Mouse (Mus musculus) lung, embryonic 14.5 days (tissue): ENCODE results near the gene Hoxc4. TPM values are rescaled to one million over a fixed set of nuclear protein-coding genes. Genes with fewer than 3 reads are reported as not detected.
A peak's percentile ranks its signal among the peaks of the same experiment; 100 is the strongest.

Source experiments
- ATAC-seq: fragments of 200-750 bp; cut with Nextera tagmentation; 2 replicates; pipeline ENCODE4 v1.8.0; 2017; ENCODE audit warnings: mild to moderate bottlenecking, moderate TSS enrichment, moderate library complexity; ENCODE audit not compliant: insufficient read depth
- DNase-seq: peaks from one replicate; pipeline ENCODE4 v3.0.0-alpha.2; 2015
- H3K27ac ChIP-seq: fragments of 300-500 bp; sonication (generic); 2 replicates; pipeline ENCODE4 v1.5.1; 2014; ENCODE audit warnings: low read depth, mild to moderate bottlenecking, moderate library complexity
- H3K27me3 ChIP-seq: fragments of 300-500 bp; sonication (generic); 2 replicates; pipeline ENCODE4 v1.6.1; 2014; ENCODE audit warnings: low read length, control low read depth; ENCODE audit not compliant: insufficient read depth
- H3K36me3 ChIP-seq: fragments of 300-500 bp; sonication (generic); 2 replicates; pipeline ENCODE4 v1.6.1; 2014; ENCODE audit warnings: control low read depth; ENCODE audit not compliant: insufficient read depth
- H3K4me1 ChIP-seq: fragments of 300-500 bp; sonication (generic); 2 replicates; pipeline ENCODE4 v1.6.1; 2014; ENCODE audit warnings: antibody characterized with exemption, control low read depth; ENCODE audit not compliant: insufficient read depth
- H3K4me2 ChIP-seq: fragments of 300-500 bp; sonication (generic); 2 replicates; pipeline ENCODE4 v1.6.1; 2014; ENCODE audit warnings: mild to moderate bottlenecking
- H3K4me3 ChIP-seq: fragments of 300-500 bp; sonication (generic); 2 replicates; pipeline ENCODE4 v1.5.1; 2014; ENCODE audit warnings: low read depth, low read length
- H3K9ac ChIP-seq: fragments of 300-500 bp; sonication (generic); 2 replicates; pipeline ENCODE4 v1.6.1; 2014
- H3K9me3 ChIP-seq: fragments of 300-500 bp; sonication (generic); 2 replicates; pipeline ENCODE4 v1.6.1; 2016; ENCODE audit warnings: low read depth, low read length, control low read depth
- CTCF ChIP-seq: IDR thresholded peaks from 2 replicates; pipeline ENCODE4 v1.5.1; 2016; ENCODE audit warnings: antibody characterized with exemption, low read depth
- WGBS: fragments of 180-500 bp; shearing (Covaris S2); extraction: QIAGEN DNeasy Blood & Tissue Kit; methylation state at CpG from one replicate; pipeline ENCODE4 v1.1.7; 2014; 5-methylcytosine and 5-hydroxymethylcytosine counted together
- microRNA counts: library from miRNA; unstranded; fragments of <30 nt; microRNA quantifications from one replicate; lab custom pipeline; 2016
- microRNA-seq: library from miRNA; unstranded; fragments of <30 nt; microRNA quantifications from one replicate; pipeline ENCODE4, GENCODE M21; 2016; ENCODE audit warnings: borderline number of aligned reads
- polyA plus RNA-seq: library from polyadenylated mRNA; unstranded; fragments of >200 nt; fragmentation: Nextera tagmentation; extraction: Ambion mirVana; gene quantifications from 2 replicates; pipeline ENCODE4 v1.2.1, GENCODE M21; 2014

The Hoxc4 gene
- polyA plus RNA-seq, 1 experiment from 2014 or later, result 2.1 TPM

DNA sequence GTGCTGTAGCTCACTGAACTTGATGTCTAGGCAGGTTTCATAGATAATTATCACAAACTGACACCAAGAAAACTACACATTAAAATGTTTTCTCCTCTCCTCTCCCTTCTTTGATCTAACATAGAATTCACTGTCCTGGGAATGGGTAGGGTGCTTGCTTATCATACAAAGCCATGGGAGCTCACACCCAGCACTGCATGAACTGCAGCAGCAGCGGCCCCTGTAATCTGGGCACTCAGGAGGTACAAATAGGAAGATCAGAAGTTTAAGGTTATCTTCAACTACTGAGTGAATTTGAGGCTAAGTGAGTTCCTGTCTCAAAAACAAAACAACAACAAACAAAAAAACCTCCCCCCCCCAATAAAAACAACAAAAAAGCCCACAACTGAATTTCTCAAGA, 66.2 kb downstream of the Hoxc4 start:
- no peak for ATAC-seq
- TF ChIP-seq CTCF, result no peak
- peaks cover 67% of the 10 kb centered on the region for H3K27me3 ChIP-seq

DNA sequence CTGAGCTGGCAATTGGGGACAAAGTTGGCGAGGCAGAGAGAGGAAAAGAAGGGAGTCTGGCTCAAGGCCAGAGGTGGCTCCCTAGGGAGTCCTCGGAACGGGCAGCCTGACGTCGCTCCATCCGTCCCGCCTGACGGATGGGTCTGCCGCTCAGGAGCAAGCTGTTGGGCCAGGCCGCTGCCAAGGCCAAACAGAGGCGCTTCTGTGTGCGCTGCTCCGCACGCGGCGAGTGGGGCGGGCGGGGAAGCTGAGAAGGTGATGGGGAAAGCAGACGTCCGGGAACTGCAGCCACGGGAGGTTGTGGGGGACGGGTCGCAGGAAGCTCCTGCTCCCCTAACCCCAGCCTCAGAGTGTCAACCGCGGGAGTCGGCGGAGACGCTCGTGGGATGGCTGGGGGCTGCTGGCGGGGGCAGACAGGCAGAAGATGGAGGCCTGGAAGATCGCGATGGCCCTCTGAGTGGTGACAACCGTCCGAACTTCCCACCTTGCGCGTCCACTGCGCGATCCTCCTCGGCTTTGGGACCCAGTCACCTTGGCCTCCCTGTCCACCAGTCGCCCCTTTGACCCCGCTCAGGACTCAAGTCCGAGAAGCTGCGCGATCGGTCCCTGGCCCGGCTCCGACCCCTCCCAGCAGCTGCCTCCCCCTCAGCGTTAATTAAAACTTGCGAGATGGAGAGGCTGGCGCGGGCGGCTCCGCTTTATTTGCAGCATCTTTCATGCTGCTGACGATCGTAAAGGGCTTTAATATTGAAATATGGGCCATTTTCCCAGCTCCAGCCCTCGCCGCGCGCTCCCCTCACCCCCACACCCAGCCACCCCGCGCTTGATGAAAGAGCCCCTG, 67.3 kb downstream of the Hoxc4 start:
- H3K4me2 ChIP-seq, result peak overlapping the region; percentile 54
- 2% methylated on average over 61 of the region's 61 CpGs for WGBS
- ATAC-seq, result no peak; the same call in 1 of the 2 replicates
- 0 out of 2 replicates have a peak, but pooled peaks cover 4% of the 10 kb centered on the region for H3K4me1 ChIP-seq
- peaks cover 66% of the 10 kb centered on the region for H3K27me3 ChIP-seq
- no peaks in the 10 kb centered on the region for H3K36me3 ChIP-seq
- H3K9ac ChIP-seq, result no peak overlapping the region
- no peak for TF ChIP-seq CTCF
- H3K9me3 ChIP-seq, result no peaks in the 10 kb centered on the region
- H3K4me3 ChIP-seq, result peak overlapping the region; percentile 26
- peak; percentile 49 for DNase-seq
- H3K27ac ChIP-seq, result no peak overlapping the region

More for the DNA sequence above, 66.2 kb downstream of the Hoxc4 start:
- Histone ChIP-seq H3K27ac (no peak overlapping the region), H3K36me3 (no peaks in the 10 kb centered on the region), H3K4me1 (0 out of 2 replicates have a peak, but pooled peaks cover 4% of the 10 kb centered on the region), H3K9me3 (no peaks in the 10 kb centered on the region), H3K9ac (no peak overlapping the region), H3K4me2 (no peak overlapping the region), H3K4me3 (no peak overlapping the region)
- 59% methylated on average over 1 of the region's 1 CpGs for WGBS
- no peak for DNase-seq

MicroRNA genes within 50 kb of the gene (microRNA counts, 519-probe panel; counts per million panel counts)
- microRNA mmu-miR-615-3p (lab: Ali Mortazavi, UCI) (30.5 counts per million), microRNA mmu-miR-615-5p (lab: Ali Mortazavi, UCI) (30.5 counts per million)

Small RNA genes lying within 50 kb of the gene (microRNA-seq; reads per million reads assigned to microRNA genes)
- gene Mir196a-2 (11.9 reads per million, percentile 26 among the genes with 10 or more reads in this experiment), gene Mir615 (94.6 reads per million, percentile 48 among the genes with 10 or more reads in this experiment)

Other genes with a start within 250 kb of the Hoxc4 start
- gene Hoxc13, start 97.8 kb upstream of the Hoxc4 start, polyA plus RNA-seq, result not detected in 2 replicates
- gene Hoxc12, start 82.2 kb upstream of the Hoxc4 start, polyA plus RNA-seq, result not detected in 2 replicates
- not detected in 2 replicates for gene Hoxc11, start 64.5 kb upstream of the Hoxc4 start, polyA plus RNA-seq
- gene Hoxc10, start 52.1 kb upstream of the Hoxc4 start, polyA plus RNA-seq, result not detected in 2 replicates
- gene Hoxc5, start 51.5 kb upstream of the Hoxc4 start, polyA plus RNA-seq, result 0.62 and 0.74 TPM in 2 replicates
- not detected in 2 replicates for gene Hoxc9, start 42.5 kb upstream of the Hoxc4 start, polyA plus RNA-seq
- gene Hoxc8, start 28.3 kb upstream of the Hoxc4 start, polyA plus RNA-seq, result not detected in 2 replicates
- not detected in 2 replicates for gene Hoxc6, start 20.7 kb upstream of the Hoxc4 start, polyA plus RNA-seq
- gene Smug1, start 148.2 kb downstream of the Hoxc4 start, polyA plus RNA-seq, result 18.0 and 18.1 TPM in 2 replicates
- gene Cbx5, start 220.9 kb downstream of the Hoxc4 start, polyA plus RNA-seq, result 144 and 151 TPM in 2 replicates
- 1,022 and 1,035 TPM in 2 replicates for gene Hnrnpa1, start 221.5 kb downstream of the Hoxc4 start, polyA plus RNA-seq
- gene Nfe2, start 239.5 kb downstream of the Hoxc4 start, polyA plus RNA-seq, result 3.9 TPM in 2 replicates